Mouse (Mus musculus): Measurements from ENCODE around the gene Cfap99. TPM values are rescaled to one million over a fixed set of nuclear protein-coding genes. Genes with fewer than 3 reads are reported as not detected.

Cfap99 gene
- total RNA-seq (2021): not detected
- long read RNA-seq, experiment 1: 0 reads
- long read RNA-seq, experiment 2: 0 reads

DNA sequence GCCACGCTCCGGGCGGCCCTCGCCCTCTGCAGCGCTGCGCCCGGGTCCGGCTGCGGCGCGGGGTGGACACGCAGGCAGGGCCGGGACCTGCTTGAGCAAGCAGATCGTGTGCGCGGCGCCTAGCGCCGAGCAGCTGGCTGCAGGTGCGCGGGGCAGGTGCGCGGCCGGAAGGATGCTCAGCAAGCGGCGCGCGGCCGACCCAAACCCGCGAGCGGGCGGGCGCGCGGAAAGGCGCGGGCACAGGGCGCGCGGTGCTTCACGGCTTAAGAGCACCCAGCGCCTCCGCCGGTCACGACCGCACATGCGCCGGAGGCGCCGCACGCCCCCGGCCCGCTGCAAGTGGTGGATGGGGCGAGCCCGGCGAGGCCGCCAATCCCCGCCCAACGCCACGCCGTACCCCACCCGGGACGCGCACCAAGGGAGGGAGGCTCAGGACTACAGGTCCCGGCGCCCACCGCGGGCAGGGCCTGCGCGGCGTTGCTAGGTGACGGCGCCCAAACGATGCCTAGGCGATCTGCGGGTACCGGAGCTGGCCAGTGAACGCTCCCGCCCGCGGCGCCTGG is at the start of gene Cfap99, which contains the start of gene Zfyve28:
Cfap99 (plus strand) TSS at position 447 of the 563 bp plus-strand sequence.
Zfyve28 (minus strand) TSS at position 296 of the 563 bp plus-strand sequence.
- intact Hi-C loops (cut with DNase I): no loop called here
- peak; percentile 54 to 64 for DNase-seq

DNA sequence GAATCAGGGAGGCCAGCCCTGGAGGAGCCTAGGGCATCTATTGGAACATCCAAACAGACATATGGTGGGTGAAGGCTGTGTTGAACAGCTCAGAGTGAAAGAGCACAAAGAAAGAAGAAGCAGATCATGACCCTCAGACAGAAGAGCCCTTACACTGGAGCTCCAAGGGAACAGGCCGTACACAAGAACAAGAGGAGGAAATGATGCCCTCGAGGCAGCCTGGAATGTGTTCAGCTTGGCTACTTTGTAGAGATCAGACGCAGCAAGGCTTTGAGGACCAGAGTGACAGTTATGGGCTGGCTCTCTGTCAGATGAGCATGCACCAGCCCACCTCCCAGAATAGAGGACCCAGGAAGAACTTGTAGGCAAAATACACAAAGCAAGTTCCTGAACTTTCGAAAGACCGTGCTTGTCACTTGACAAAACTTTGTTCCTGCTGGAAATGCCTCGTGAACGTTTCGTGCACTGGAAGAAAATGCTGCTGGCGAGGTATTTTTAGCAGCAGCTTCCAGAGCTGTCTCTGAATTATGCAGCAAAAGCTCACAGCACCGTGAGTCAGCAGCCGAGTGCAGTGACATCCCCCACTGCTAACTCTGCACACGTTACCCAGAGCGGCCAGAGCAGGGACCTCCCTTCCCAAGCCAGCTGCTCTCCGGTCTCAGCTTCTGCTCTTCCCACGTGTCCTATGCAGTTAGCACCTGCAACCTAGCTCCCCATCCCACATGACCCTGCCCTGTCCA is 46.0 kb upstream of the Cfap99 start:
- intact Hi-C loops (cut with DNase I): no loop called here
- DNase-seq: peak; percentile 19 to 31

DNA sequence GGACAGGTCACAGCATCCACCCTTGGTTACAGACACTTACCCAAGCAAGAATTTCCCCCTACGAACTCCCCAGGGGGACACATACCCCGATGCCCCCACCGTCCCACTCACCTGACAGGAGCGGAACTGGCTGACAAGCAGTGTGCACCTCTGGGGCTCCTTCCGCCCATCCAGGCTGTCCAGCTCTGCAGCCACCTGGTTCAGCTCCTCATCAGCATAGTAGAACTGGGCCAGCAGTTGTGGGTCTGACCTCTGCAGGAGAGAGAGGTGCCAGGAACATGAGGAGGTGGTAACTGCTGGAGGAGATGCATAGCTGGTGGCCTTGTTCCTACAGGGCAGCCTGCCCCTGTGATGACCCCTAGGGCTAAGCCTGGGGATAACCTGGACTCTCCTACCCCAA is 45.3 kb upstream of the Cfap99 start:
- DNase-seq: no peak
- intact Hi-C loops (cut with DNase I): no loop called here

DNA sequence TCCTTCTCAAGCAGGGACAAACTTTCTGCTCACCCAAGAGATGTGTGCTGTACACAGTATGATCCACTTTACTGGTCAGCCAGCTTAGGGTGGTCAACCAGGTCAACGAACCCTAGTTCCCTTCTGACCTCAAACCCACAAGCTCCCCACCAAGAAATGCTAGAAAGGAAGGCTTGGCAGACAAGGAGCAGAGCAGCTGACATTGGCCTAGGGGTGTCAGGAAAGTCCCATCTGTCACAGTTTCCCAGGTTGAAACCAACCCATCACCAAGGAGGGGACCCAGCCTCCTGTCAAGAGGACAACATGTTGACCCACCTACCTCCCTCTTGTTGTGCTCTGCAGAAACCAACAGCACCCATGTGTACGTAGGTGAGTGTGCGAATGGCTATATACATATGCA is 42.0 kb upstream of the Cfap99 start:
- no peak for DNase-seq
- intact Hi-C loops (cut with DNase I): no loop called here

DNA sequence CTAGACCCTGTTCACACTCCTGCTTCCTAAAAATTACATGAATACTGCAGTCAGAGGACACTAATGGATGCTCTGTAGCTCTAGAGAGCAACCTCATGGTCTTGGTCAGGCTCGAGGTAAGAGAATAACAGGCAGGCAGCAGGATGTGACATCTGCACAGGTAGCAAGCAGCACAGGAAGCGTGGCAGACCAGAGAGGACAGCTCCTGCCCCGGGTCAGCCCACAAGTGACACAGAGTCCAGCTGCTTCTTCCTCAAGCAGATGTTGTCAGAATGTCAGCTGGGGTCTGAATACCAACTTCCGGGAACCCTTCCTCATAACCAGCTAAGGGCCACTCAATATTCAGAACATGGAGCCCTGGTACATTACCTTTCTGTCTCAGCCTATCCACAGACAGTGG is 39.3 kb upstream of the Cfap99 start:
- intact Hi-C loops (cut with DNase I): no loop called here
- DNase-seq: no peak

DNA sequence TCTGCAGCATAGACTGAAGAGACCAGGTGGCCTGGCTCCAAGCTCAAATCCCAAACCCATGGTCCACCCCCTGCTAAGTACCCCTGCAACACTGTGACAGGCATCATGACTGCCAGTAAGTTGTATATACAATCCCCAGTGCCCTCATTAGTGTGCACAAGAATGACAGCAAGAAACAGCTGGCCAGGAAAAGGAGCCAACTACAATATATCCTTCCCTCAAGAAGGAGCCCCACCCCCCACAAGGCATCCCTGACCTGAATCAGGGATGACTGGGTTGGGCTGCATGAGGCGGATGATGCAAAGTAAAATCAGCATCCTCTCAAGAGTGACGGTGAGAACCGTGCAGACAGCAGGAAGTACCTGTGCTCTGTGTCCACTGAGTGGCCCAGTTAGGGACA is 38.3 kb upstream of the Cfap99 start:
- no peak for DNase-seq
- intact Hi-C loops (cut with DNase I): no loop called here

DNA sequence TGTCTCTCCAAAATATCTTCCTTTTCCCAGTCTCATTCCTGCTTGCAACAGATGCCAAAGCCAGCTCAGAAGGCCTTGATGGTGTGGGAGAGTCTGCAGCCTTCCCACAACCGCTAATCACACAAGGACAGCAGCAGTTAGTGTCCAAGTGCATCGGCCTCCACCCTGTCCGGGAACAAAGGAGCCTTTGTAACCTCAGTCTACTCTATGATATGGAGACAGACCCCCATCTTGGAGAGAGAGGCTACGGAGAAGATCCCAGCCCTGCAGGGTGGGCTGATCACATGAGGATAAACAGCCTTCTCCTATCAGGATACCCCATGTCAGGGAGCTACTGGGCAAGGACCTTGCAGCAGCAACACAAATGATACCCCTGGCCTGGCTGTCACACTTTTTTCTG is 36.6 kb upstream of the Cfap99 start:
- no peak for DNase-seq
- intact Hi-C loops (cut with DNase I): no loop called here

DNA sequence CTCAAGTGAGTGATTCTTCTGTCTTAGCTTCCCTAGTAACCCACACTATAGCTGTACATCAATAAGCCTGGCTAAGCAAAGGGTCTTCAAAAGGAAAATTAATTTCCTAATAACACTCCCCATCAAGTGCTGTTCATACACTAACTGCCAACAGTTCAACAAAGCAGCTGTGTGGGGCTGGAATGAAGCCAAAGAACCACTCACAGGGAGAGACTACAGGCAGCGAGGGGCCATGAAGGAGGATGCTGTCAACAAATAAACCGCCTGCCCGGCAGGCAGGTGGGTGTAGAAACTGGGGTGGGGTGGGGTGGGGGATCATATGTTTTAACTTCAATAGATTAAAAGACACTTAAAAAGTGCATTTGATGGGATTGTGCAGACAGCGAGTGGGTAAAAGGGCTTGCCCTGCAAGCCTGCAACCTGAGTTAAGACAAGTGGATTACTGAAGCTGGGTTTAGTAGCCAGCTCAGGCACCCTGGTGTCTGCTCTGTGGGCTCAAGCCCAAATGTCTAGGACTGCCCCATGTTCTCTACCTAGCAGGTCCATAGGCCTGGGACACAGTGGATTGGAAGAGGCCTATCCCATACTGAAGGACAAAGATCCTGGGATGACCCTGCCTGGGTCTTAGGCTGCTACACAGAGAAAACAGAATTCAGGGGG is 36.0 kb upstream of the Cfap99 start:
- DNase-seq: peak in 1 of 2 experiments; percentile 24

DNA sequence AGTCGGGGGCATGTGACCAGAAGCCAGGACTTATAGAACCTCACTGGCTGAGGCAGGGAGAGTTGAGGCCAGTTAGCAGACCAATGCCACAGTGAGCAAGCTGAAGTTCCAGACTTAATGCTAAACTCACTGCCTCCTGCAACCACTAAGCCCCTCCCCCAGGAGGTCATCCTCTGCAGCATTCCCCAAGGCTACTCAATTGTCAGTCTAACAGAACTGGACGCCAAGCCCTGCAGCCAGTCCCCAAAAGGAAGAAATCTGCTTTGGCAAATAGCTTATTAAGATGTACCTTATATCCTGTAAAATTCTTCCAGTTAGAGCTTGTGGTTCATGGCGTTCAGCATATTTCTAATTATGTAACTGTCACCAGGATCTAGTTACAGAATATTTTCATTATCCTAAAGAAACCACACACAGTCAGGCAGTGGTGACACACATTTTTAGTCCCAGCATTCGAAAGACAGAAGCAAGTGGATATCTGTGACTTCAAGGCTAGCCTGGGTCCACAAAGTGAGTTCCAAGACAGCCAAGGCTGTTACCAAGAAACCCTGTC is 35.4 kb upstream of the Cfap99 start:
- no peak for DNase-seq
- intact Hi-C loops (cut with DNase I): no loop called here

More for the DNA sequence above, 36.0 kb upstream of the Cfap99 start:
- intact Hi-C loops (cut with DNase I): no loop called here

DNA sequence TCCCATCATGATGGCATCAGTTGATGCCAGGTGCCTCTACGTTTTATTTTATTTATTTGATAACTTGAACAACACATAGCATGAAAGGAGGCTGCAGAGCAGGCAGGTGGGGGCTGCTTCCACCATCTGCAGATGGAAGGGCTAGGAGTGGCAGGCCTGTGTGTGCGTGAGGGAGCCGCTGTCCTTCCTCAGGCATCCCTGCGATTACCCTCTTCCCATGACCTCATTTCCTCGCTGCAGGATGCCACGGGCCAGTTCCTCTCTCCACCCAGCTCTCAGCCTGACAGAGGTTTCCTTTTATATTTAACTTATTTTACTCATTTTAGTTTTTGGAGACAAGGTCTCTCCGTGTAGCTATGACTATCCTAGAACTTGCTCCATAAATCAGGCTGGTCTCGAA is 34.1 kb upstream of the Cfap99 start:
- intact Hi-C loops (cut with DNase I): loop anchor here (1.0 kb wide), 1 partner anchor 44 kb away; no protein-coding TSS in a partner anchor
- DNase-seq: no peak

DNA sequence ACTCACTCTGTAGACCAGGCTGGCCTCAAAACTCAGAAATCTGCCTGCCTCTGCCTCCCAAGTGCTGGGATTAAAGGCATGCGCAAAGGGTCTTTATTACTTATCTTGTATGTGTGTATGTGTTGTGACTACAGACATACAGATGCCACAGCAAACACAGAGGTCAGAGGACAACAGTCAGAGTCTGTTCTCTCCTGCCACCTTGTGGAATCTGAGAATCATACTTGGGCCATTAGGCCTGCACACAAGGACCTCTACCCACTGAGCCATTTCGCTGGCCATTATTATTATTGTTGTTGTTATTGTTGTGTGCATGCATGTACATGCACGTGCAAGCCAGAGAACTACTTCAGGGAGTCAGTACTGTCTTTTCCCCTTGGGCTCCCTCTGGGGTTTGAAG is 33.2 kb upstream of the Cfap99 start:
- intact Hi-C loops (cut with DNase I): no loop called here
- no peak for DNase-seq

DNA sequence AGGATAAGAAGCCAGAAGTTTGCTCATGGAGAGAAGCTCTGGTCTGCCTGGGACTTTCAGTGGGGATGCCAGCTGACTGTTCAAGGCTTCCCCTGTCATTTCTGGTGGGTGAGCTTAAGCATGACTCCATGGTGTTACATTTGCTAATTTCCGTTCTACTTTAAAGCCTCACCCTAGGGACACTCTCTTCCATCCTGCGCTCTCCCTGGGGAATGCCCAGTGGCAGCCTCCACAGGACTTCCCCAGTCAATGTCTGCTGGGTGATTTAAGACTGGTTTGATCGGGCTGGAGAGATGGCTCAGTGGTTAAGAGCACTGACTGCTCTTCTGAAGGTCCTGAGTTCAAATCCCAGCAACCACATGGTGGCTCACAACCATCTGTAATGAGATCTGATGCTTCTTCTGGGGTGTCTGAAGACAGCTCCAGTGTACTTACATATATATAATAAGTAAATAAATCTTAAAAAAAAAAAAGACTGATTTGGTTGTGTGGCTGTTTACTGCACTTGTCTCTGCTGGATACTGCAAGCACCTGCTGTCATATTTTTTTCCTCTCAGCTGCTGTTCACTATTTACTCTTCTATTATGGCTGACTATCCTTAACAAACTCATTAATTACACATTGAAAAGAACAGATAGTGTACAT is 29.1 kb upstream of the Cfap99 start:
- intact Hi-C loops (cut with DNase I): no loop called here
- no peak for DNase-seq

DNA sequence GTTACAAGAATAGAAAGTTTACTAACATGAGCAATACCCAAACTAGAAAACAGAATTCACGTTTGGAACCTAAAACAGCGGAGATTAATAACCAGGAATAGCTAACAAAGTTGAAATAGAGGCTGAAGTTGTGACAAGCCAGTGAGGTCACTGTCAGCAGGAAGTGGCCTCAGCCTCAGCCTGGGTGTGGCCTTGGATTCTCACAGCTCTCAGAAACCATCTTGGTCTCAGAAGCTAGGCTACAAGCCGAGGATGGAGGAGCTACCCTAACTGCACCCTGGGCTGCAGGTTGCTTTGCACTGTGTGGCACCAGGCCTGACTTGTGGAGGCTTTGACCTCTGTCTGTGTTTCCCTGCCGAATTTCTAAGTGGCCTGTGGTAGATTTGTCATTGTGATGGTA is 22.3 kb upstream of the Cfap99 start:
- intact Hi-C loops (cut with DNase I): no loop called here
- DNase-seq: no peak

DNA sequence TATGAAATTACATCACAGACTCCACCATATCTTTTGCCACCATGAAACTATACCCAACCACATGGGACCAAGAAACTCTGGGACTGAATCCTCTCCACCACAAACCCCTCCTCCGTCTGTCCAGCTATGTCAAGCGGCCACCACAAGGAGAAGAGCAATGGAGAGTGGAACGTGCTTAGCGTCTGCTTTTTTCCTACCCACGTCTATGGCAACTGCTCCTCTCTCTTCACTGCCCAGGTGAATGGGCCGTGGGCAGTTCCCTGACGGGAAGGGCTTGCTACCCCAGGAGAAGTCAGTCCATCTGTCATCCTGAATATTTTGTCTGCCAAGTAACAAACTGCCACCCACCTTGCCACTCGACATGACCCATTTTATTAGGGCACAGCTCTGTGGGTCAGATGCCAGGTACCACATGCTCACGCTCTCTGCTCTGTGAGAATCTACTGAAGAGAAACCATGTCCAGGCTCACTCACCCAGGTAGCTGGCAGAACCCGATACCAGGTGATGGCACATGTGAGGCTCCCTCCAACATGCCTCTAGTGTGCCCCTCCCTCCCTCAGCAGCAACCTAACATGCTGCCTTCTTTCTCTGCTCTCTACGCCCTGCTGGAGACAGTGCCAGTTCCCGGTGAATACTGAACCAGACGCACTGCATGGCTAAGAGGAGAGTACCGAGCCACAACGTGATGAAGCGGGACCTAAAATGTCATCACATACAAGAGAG is 19.0 kb upstream of the Cfap99 start:
- DNase-seq: no peak
- intact Hi-C loops (cut with DNase I): no loop called here

DNA sequence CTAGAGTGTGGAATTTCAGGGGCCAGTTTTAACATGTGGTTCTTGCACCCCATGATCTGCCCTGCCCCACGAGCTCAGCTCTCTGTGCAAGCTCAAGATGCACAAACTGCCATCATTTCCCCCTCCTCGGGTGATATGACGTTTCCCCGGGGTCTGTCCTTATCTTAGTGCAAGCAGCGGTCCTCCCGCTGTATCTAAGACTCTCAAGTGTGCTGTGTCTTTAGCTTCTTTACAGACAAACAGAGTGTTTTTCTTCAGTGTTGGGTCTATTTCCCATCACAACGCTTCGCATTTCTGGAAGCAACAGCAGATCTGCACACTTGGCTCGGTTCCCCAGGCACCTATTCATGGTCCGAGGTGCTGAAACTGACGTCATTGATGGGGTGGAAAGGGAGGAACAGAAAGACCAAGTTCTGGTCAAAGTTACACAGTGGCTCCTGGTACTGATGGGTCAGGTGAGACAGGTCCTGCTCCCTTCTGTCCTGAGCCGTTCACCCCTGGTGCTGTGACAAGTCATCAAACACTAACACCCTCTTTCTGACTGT is 18.4 kb upstream of the Cfap99 start:
- no peak for DNase-seq
- intact Hi-C loops (cut with DNase I): no loop called here

DNA sequence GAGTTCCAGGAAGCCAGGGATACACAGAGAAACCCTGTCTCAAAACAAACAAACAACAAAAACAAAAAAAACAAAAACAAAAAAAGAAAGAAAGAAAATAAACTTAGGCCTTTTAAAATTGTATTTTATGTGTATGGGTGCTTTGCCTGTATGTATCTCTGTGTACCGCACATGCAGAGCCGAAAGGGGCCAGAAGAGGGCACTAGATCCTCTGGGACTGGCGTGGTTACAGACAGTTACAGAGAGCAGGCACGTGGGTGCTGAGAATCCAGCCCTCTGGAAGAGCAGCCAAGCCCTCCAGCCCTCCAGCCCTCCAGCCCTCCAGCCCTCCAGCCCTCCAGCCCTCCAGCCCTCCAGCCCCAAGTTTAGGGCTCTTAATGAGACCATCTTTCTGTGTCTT is 16.7 kb upstream of the Cfap99 start:
- intact Hi-C loops (cut with DNase I): no loop called here
- DNase-seq: no peak

DNA sequence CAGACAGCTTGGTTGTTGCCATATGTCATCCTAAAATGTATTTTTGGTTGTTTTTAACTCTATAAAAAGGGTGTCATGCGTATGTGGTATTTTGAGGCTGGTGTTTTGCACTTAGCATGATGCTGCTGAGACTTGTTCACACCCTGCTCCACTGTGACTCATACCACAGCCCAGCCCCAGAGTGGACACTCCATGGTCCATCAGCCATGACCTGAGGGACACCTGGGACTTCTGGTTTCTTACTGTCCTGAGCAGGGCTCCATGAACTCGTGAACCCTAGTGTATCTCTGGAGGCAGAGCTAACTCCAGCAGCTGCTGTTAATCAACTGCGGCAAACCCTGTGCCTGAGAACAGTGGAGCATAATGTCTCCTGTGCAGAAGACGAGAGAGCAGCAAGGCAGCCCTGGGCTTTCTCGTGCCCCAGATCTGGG is 15.1 kb upstream of the Cfap99 start:
- no peak for DNase-seq
- intact Hi-C loops (cut with DNase I): no loop called here

DNA sequence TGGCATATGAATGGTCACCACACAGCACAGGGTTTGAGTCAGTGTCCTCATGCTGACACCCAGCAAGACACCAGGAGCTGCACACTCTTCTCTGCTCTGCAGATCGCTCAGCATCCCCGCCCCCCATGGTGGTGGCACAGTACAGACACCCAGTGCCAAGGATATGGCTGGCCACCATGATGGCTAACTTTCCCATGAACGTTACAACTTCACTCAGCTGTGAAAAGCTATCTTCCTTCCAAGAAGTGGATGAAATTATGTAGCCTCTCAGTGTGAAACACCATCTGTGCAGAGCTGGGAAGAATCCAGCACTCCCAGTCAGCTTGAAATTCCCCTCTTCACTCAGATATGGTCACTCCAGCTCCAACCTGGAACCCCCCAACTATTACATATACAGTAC is 14.1 kb upstream of the Cfap99 start:
- intact Hi-C loops (cut with DNase I): no loop called here
- no peak for DNase-seq

DNA sequence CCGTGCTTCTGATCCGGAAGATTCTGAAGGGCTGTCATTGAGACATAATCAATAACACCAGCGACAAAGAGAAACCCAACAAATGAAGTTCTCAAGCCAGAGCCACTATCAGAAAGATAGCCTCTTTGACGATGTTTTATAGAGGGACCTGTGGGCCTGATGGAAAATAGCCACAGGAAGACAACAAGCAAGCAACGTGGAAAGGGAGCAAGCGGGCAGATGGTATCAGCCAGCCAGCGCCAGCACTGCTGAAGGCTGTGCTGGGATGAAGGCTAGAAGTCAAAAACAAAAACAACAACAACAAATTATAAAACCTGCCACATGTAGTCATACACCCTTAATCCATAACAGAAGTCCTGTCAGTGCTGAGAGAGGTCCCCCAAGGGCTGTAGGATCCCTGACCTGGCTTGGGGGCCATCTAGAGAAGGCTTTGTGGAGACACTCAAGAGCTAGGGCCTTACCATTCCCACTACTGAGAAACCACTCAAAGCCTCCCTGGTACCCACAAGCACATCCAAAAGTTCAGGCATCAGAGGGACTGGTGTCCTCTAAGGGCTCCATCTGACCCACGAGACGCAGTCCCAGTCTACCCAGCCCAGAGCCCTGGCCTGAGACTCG is 13.6 kb upstream of the Cfap99 start:
- intact Hi-C loops (cut with DNase I): no loop called here
- no peak for DNase-seq

DNA sequence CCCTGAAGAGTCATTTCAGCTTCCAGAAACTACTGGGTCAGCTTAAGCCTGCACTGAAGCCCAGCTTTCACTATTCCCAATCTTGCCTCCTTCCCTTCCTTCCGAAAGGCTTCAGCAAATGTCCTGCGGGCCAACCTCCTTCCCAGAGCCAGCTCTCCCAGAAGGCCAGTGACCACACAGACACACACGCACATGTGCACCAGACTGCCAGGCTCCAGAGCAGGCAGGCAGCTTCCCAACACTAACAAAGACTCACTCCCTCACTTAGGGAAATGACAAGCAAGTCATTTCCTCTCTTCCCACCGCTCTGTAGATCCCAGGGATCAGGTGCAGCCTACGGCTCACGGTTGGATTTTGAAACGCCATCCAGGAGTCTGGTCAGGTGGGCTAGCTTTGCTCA is 12.2 kb upstream of the Cfap99 start:
- intact Hi-C loops (cut with DNase I): no loop called here
- no peak for DNase-seq
